Comparison of ENCODE assay signal across 9 mouse cellular contexts in the genomic region with DNA sequence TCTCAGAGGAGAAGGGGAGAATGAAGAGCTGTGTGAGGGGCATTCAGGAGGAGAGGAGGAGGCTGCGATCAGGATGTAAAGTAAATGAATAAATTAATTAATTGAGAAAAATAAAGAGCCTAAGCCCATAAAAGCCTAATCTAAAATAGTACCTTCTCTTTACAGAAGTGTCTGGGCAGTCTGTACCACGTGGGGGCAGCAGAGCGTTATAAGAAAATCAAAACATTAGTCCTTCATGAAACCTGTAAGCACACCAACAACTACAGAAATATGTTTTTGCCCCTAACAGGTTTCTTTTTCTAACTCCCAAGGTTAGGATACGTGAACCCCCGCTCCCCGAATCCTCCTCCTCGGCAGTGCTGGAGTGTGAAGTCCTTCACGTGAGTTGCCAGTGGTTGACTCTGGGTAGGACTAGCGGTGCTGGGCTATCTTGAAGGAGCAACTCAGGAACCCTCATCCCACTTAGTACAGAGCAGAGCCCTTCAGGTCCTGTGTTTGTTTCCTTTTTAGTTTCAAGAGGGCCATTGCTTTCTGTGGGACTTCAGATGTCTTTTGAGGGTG. TPM values are rescaled to one million over a fixed set of nuclear protein-coding genes. Genes with fewer than 3 reads are reported as not detected.
DNase-seq lines count a peak whose midpoint lies in the region; ATAC-seq and TF ChIP-seq lines count a peak whose summit lies in the region.
"Had no signal": no experiment of that assay in that cellular context is flagged by ENCODE, and none has a peak within 500 bp of the region (broad histone marks: within the 10 kb centered on the region; RNA-seq: fewer than 3 reads in every experiment).

No protein-coding gene starts in this region.

- TF ChIP-seq EP300 in heart, adult 2 months (IDR thresholded peaks at IDR 0.05; ENCODE audit: insufficient read depth, low read depth, low read length) = no peak

- no peaks in the 10 kb centered on the region for H3K36me3 ChIP-seq in heart, adult 2 months (ENCODE audit: control insufficient read depth, insufficient read depth, low read length)
- H3K36me3 ChIP-seq in heart, embryonic 11.5 days (ENCODE audit: control insufficient read depth, insufficient read depth, low read length) = no peaks in the 10 kb centered on the region
- H3K36me3 ChIP-seq: limb, embryonic 12.5 days had no signal

- no peak overlapping the region for H3K4me3 ChIP-seq in heart, adult 2 months
- no peak overlapping the region for H3K4me3 ChIP-seq in heart, embryonic 11.5 days (ENCODE audit: low read depth, low read length)
- H3K4me3 ChIP-seq: limb, embryonic 12.5 days had no signal

- no peak overlapping the region for H3K4me2 ChIP-seq in heart, embryonic 11.5 days
- H3K4me2 ChIP-seq: limb, embryonic 12.5 days had no signal

- TF ChIP-seq POLR2A in heart, adult 2 months (IDR thresholded peaks at IDR 0.05; ENCODE audit: insufficient read depth, low read depth, low read length) = no peak

- 50% methylated on average over 9 of the region's 9 CpGs for WGBS in heart, adult 2 months
- WGBS in heart, embryonic 11.5 days (ENCODE audit: insufficient replicate concordance) = 47% methylated on average over 9 of the region's 9 CpGs

- no peaks in the 10 kb centered on the region for H3K27me3 ChIP-seq in heart, adult 2 months (ENCODE audit: control insufficient read depth, insufficient read depth, low read length)
- no peaks in the 10 kb centered on the region for H3K27me3 ChIP-seq in heart, embryonic 11.5 days (ENCODE audit: control insufficient read depth, insufficient read depth, low read length)
- H3K27me3 ChIP-seq: limb, embryonic 12.5 days had no signal

- peak; percentile 42 to 68 for DNase-seq in heart, adult 2 months
- peak; percentile 76 for DNase-seq in ES-CJ7 (ENCODE audit: low read depth, low spot score)
- peak; percentile 66 for DNase-seq in brain, adult 2 months (ENCODE audit: low read depth, low spot score)
- DNase-seq in gastrocnemius, postnatal 14 days = peak; percentile 52
- peak; percentile 27 to 61 for DNase-seq in left cerebral cortex, postnatal 10 days (ENCODE audit: extremely low spot score in 1 of 2, low spot score in 2 of 2)
- peak; percentile 52 for DNase-seq in thymus, postnatal 25 days

- no peak overlapping the region for H3K9ac ChIP-seq in heart, adult 2 months (ENCODE audit: low read depth, low read length)
- no peak overlapping the region for H3K9ac ChIP-seq in heart, embryonic 11.5 days (ENCODE audit: low read depth, low read length)
- H3K9ac ChIP-seq: limb, embryonic 12.5 days had no signal

- H3K27ac ChIP-seq in heart, adult 2 months = no peak overlapping the region
- no peak overlapping the region for H3K27ac ChIP-seq in heart, embryonic 11.5 days (ENCODE audit: low read depth, low read length)
- H3K27ac ChIP-seq: limb, embryonic 12.5 days had no signal

- H3K4me1 ChIP-seq in heart, adult 2 months (ENCODE audit: control insufficient read depth, insufficient read depth, low read length) = no peaks in the 10 kb centered on the region
- H3K4me1 ChIP-seq in heart, embryonic 11.5 days (ENCODE audit: control insufficient read depth, insufficient read depth, low read length) = no peaks in the 10 kb centered on the region
- H3K4me1 ChIP-seq: limb, embryonic 12.5 days had no signal

- H3K9me3 ChIP-seq in heart, embryonic 11.5 days (replicated peaks; ENCODE audit: control insufficient read depth, low read length) = no peaks in the 10 kb centered on the region; the same call in 1 of the 2 replicates
- H3K9me3 ChIP-seq: limb, embryonic 12.5 days had no signal

- no peaks in the 10 kb centered on the region for H3K79me2 ChIP-seq in heart, adult 2 months (replicated peaks; ENCODE audit: control insufficient read depth, insufficient read depth, low read length)

- TF ChIP-seq CTCF in heart, adult 2 months (IDR thresholded peaks at IDR 0.05) = peak; percentile 85

- intact Hi-C loops in heart, adult 2 months (cut with DNase I) = loop anchor here (2.0 to 5.0 kb wide), 3 partner anchors 46 to 238 kb away; a partner anchor contains a TSS
- intact Hi-C loops in gastrocnemius, postnatal 14 days (cut with DNase I; ENCODE audit: low total_unique reads) = loop anchor here (10.0 kb wide), 1 partner anchor 86 kb away; a partner anchor contains a TSS
- intact Hi-C loops in left cerebral cortex, postnatal 10 days (cut with DNase I) = no loop called here

- ATAC-seq in heart, embryonic 11.5 days (replicated peaks; ENCODE audit: insufficient number of reproducible peaks, low FRiP score, low TSS enrichment) = no peak
- ATAC-seq in neutrophil, adult 5-6 weeks (ENCODE audit: extremely low read depth, insufficient number of reproducible peaks, low FRiP score, poor library complexity, severe bottlenecking) = peak; percentile 55; the same call in 1 of the 2 replicates

RNA-seq across cellular contexts. Expression of a gene that starts 7.1 kb away (rescaled TPM):
- total RNA-seq in heart, adult 2 months (2021) = 10 to 100 TPM; 17.8 to 18.7 TPM
- polyA plus RNA-seq in heart, adult 2 months (2012; rRNA removed) = 22.9 and 45.8 TPM in 2 replicates
- polyA plus RNA-seq in heart, embryonic 11.5 days (2014; fragmentation: Nextera tagmentation; extraction: Ambion mirVana) = 75.1 and 78.8 TPM in 2 replicates
- 10 to 100 TPM; 13.8 to 19.5 TPM for total RNA-seq in gastrocnemius, postnatal 14 days (2021)
- 10 to 100 TPM; 86.5 to 96.6 TPM for total RNA-seq in left cerebral cortex, postnatal 10 days (2021)
- 63.7 and 74.1 TPM in 2 replicates for total RNA-seq in neutrophil, adult 5-6 weeks (2017)

RNA-seq across cellular contexts. Expression of a gene that starts 16.9 kb away (rescaled TPM):
- not detected for total RNA-seq in heart, adult 2 months (2021)
- not detected in 2 replicates for polyA plus RNA-seq in heart, adult 2 months (2012; rRNA removed)
- not detected in 2 replicates for polyA plus RNA-seq in heart, embryonic 11.5 days (2014; fragmentation: Nextera tagmentation; extraction: Ambion mirVana)
- total RNA-seq in gastrocnemius, postnatal 14 days (2021) = not detected
- not detected for total RNA-seq in left cerebral cortex, postnatal 10 days (2021)
- 0.35 TPM in 1 of 2 replicates, not detected in the other for total RNA-seq in neutrophil, adult 5-6 weeks (2017)
- polyA plus RNA-seq: limb, embryonic 12.5 days had no signal

RNA-seq across cellular contexts. Expression of a gene that starts 36.1 kb away (rescaled TPM):
- total RNA-seq in heart, adult 2 months (2021) = under 1 TPM; 0.80 to 0.94 TPM
- 4.4 and 4.9 TPM in 2 replicates for polyA plus RNA-seq in heart, adult 2 months (2012; rRNA removed)
- 9.4 and 9.7 TPM in 2 replicates for polyA plus RNA-seq in heart, embryonic 11.5 days (2014; fragmentation: Nextera tagmentation; extraction: Ambion mirVana)
- total RNA-seq in gastrocnemius, postnatal 14 days (2021) = 1 to 10 TPM; 4.3 to 6.7 TPM
- 10 to 100 TPM; 78.0 to 78.3 TPM for total RNA-seq in left cerebral cortex, postnatal 10 days (2021)
- total RNA-seq in neutrophil, adult 5-6 weeks (2017) = 2.9 and 3.2 TPM in 2 replicates

RNA-seq across cellular contexts. Expression of a gene that starts 36.5 kb away (rescaled TPM):
- 10 to 100 TPM; 21.0 to 24.1 TPM for total RNA-seq in heart, adult 2 months (2021)
- polyA plus RNA-seq in heart, adult 2 months (2012; rRNA removed) = 41.8 and 42.8 TPM in 2 replicates
- polyA plus RNA-seq in heart, embryonic 11.5 days (2014; fragmentation: Nextera tagmentation; extraction: Ambion mirVana) = 35.2 and 36.9 TPM in 2 replicates
- 100 to 1,000 TPM; 109 to 120 TPM for total RNA-seq in gastrocnemius, postnatal 14 days (2021)
- 10 to 100 TPM; 20.4 to 24.1 TPM for total RNA-seq in left cerebral cortex, postnatal 10 days (2021)
- total RNA-seq in neutrophil, adult 5-6 weeks (2017) = 82.5 and 86.9 TPM in 2 replicates

RNA-seq across cellular contexts. Expression of a gene that starts 46.3 kb away (rescaled TPM):
- 100 to 1,000 TPM; 140 TPM for total RNA-seq in heart, adult 2 months (2021)
- 148 and 177 TPM in 2 replicates for polyA plus RNA-seq in heart, adult 2 months (2012; rRNA removed)
- 129 and 130 TPM in 2 replicates for polyA plus RNA-seq in heart, embryonic 11.5 days (2014; fragmentation: Nextera tagmentation; extraction: Ambion mirVana)
- total RNA-seq in gastrocnemius, postnatal 14 days (2021) = 100 to 1,000 TPM; 121 to 123 TPM
- 10 to 100 TPM; 62.3 TPM for total RNA-seq in left cerebral cortex, postnatal 10 days (2021)
- total RNA-seq in neutrophil, adult 5-6 weeks (2017) = 373 and 380 TPM in 2 replicates

Comparison
In these comparisons a context has a peak if more than half of its experiments do, and no peak if none do; other contexts are left out.
1. RNA of a gene that starts 36.1 kb away (total RNA-seq): 78.0 to 78.3 TPM in left cerebral cortex, postnatal 10 days; 4.3 to 6.7 TPM in gastrocnemius, postnatal 14 days, 2.9 to 3.2 TPM in neutrophil, adult 5-6 weeks and 0.80 to 0.94 TPM in heart, adult 2 months; every median in the first group is over 10 times any median in the second.
2. Peak in every context shown above with its lines, with median percentiles within 50 percentile points of each other: DNase-seq.